Mouse (Mus musculus) adrenal gland, adult (tissue): ENCODE results near the gene Adamtsl4.

Experiments
- DNase-seq, 2 experiments: peaks; one replicate each; pipeline ENCODE4 v3.0.0; 2022 to 2023; ENCODE audit warnings: low spot score in 1 of 2; ENCODE audit not compliant: inconsistent age in 2 of 2

Gene Adamtsl4

GRCm38 (mm10) chr3:95662724-95663449, 24.8 kb downstream of the Adamtsl4 start:
- DNase-seq: no peak

- DNase-seq: peak in 1 of 2 experiments; percentile 87
Observed at GRCm38 (mm10) chr3:95661945-95662715, 25.6 kb downstream of the Adamtsl4 start.

GRCm38 (mm10) chr3:95660788-95661478, 26.8 kb downstream of the Adamtsl4 start:
- DNase-seq: peak in 1 of 2 experiments; percentile 73

- DNase-seq: no peak
Observed at GRCm38 (mm10) chr3:95659948-95660347, 27.8 kb downstream of the Adamtsl4 start.

GRCm38 (mm10) chr3:95658868-95659712, 28.6 kb downstream of the Adamtsl4 start:
- DNase-seq: peak; percentile 84 to 93

GRCm38 (mm10) chr3:95658236-95658867, 29.4 kb downstream of the Adamtsl4 start, which contains the start of gene Mcl1:
Mcl1 (plus strand) TSS chr3:95658788.
- peak; percentile 97 to 99 for DNase-seq

- peak in 1 of 2 experiments; percentile 46 for DNase-seq
Observed at GRCm38 (mm10) chr3:95657711-95658110, 30.0 kb downstream of the Adamtsl4 start.

GRCm38 (mm10) chr3:95657108-95657507, 30.6 kb downstream of the Adamtsl4 start:
- no peak for DNase-seq

GRCm38 (mm10) chr3:95655437-95655836, 32.3 kb downstream of the Adamtsl4 start:
- peak in 1 of 2 experiments; percentile 77 for DNase-seq

- DNase-seq: peak in 1 of 2 experiments; percentile 43
Observed at GRCm38 (mm10) chr3:95654371-95654770, 33.3 kb downstream of the Adamtsl4 start.

GRCm38 (mm10) chr3:95653473-95654034, 34.2 kb downstream of the Adamtsl4 start:
- DNase-seq: peak in 1 of 2 experiments; percentile 75

GRCm38 (mm10) chr3:95652871-95653270, 34.8 kb downstream of the Adamtsl4 start:
- no peak for DNase-seq

- DNase-seq: no peak
Observed at GRCm38 (mm10) chr3:95652204-95652811, 35.4 kb downstream of the Adamtsl4 start.

GRCm38 (mm10) chr3:95651391-95652203, 36.1 kb downstream of the Adamtsl4 start:
- DNase-seq: peak in 1 of 2 experiments; percentile 77

- no peak for DNase-seq
Observed at GRCm38 (mm10) chr3:95651033-95651373, 36.7 kb downstream of the Adamtsl4 start.

GRCm38 (mm10) chr3:95650276-95651032, 37.3 kb downstream of the Adamtsl4 start:
- peak; percentile 74 to 94 for DNase-seq

GRCm38 (mm10) chr3:95648016-95648415, 39.7 kb downstream of the Adamtsl4 start:
- no peak for DNase-seq
